Mouse (Mus musculus) lung, adult 2 months (tissue): ENCODE measurements around the gene Ssh1.

Source experiments
- CTCF ChIP-seq: fragments of 200-500 bp; IDR thresholded peaks from 2 replicates; pipeline ENCODE4 v1.5.1; 2011; ENCODE audit warnings: mild to moderate bottlenecking, low read length, control low read depth; ENCODE audit not compliant: insufficient read depth
- POLR2A ChIP-seq: fragments of 200-500 bp; IDR thresholded peaks from 2 replicates; pipeline ENCODE4 v1.6.1; 2011; ENCODE audit warnings: low read depth, mild to moderate bottlenecking, control low read depth, low read length, borderline replicate concordance; ENCODE audit errors: extremely low read depth

DNA sequence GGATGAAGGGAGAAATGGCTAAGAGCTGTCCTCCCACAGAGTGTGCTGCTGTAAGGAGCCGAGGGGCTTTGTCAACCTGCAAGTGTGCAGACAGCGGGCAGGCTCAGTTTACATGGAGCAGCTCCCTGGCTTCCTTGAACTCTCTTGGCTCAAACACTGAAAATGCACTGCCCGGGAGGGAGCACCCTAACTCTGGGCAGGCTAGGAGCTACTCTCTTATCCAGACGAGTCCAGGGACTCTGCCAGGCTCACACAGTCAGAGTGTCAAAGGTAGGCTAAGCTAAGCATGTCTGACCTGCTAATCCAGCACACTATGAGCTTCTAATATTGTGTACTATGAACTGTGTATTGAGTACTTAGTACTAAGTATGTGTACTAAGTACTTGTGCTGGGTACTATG lies 13.3 kb upstream of the Ssh1 start:
- TF ChIP-seq CTCF (no peak), POLR2A (no peak)
